In genomic region chr11:112811152-112811871, GRCm38 (mm10) we compare ENCODE assay signal across 9 mouse cellular contexts. TPM values are rescaled to one million over a fixed set of nuclear protein-coding genes. Genes with fewer than 3 reads are reported as not detected.
DNase-seq lines count a peak whose midpoint lies in the region; ATAC-seq and TF ChIP-seq lines count a peak whose summit lies in the region.
"Had no signal": no experiment of that assay in that cellular context is flagged by ENCODE, and none has a peak within 500 bp of the region (broad histone marks: within the 10 kb centered on the region; RNA-seq: fewer than 3 reads in every experiment).

No protein-coding gene starts in this region.

- WGBS in heart, embryonic 12.5 days = 4% methylated on average over 19 of the region's 19 CpGs
- WGBS in heart, adult 2 months = 12% methylated on average over 19 of the region's 19 CpGs
- WGBS in hindbrain, embryonic 12.5 days = 1% methylated on average over 19 of the region's 19 CpGs
- 1% methylated on average over 19 of the region's 19 CpGs for whole genome bisulfite sequencing in midbrain, embryonic 16.5 days

- intact Hi-C loops in heart, adult 2 months (cut with DNase I) = no loop called here

- no peaks in the 10 kb centered on the region for H3K79me2 ChIP-seq in heart, adult 2 months (replicated peaks; ENCODE audit: control insufficient read depth, insufficient read depth, low read length)

- H3K9ac ChIP-seq in heart, embryonic 12.5 days = no peak overlapping the region
- H3K9ac ChIP-seq in heart, adult 2 months (ENCODE audit: low read depth, low read length) = no peak overlapping the region
- H3K9ac ChIP-seq in hindbrain, embryonic 12.5 days = peak overlapping the region; percentile 48; the same call in 1 of the 2 replicates
- H3K9ac ChIP-seq in midbrain, embryonic 16.5 days (ENCODE audit: low read depth, low read length) = no peak overlapping the region; the same call in 1 of the 2 replicates

- TF ChIP-seq CTCF in heart, adult 2 months (IDR thresholded peaks at IDR 0.05) = no peak

- H3K27ac ChIP-seq in heart, embryonic 12.5 days (ENCODE audit: poor library complexity, severe bottlenecking) = no peak overlapping the region
- H3K27ac ChIP-seq in heart, adult 2 months = no peak overlapping the region
- peak overlapping the region; percentile 82 for H3K27ac ChIP-seq in hindbrain, embryonic 12.5 days
- peak overlapping the region; percentile 71 for H3K27ac ChIP-seq in midbrain, embryonic 16.5 days (ENCODE audit: low read length)

- peaks cover 35% of the 10 kb centered on the region for H3K27me3 ChIP-seq in heart, embryonic 12.5 days (replicated peaks)
- peaks cover 2% of the 10 kb centered on the region; the same call in 1 of the 2 replicates for H3K27me3 ChIP-seq in heart, adult 2 months (ENCODE audit: control insufficient read depth, insufficient read depth, low read length)
- no peaks in the 10 kb centered on the region for H3K27me3 ChIP-seq in hindbrain, embryonic 12.5 days
- H3K27me3 ChIP-seq in midbrain, embryonic 16.5 days (ENCODE audit: control insufficient read depth, insufficient read depth, low read depth, low read length) = no peaks in the 10 kb centered on the region
- H3K27me3 ChIP-seq: CH12.LX had no signal

- DNase-seq in heart, adult 2 months = no peak
- DNase-seq in cerebellum, postnatal 25 days = peak; percentile 23 to 59
- peak; percentile 59 to 67 for DNase-seq in layer of hippocampus, postnatal 36 days
- no peak for DNase-seq in yolk sac, embryonic 10.5 days (ENCODE audit: low spot score)
- DNase-seq in thymus, adult 18-20 months = no peak

- H3K4me3 ChIP-seq in heart, embryonic 12.5 days = peak overlapping the region; percentile 36
- no peak overlapping the region for H3K4me3 ChIP-seq in heart, adult 2 months
- peak overlapping the region; percentile 23 for H3K4me3 ChIP-seq in hindbrain, embryonic 12.5 days
- peak overlapping the region; percentile 24 for H3K4me3 ChIP-seq in midbrain, embryonic 16.5 days (ENCODE audit: low read depth, low read length)

- ATAC-seq in heart, embryonic 12.5 days (ENCODE audit: insufficient number of reproducible peaks, low FRiP score) = no peak
- peak; percentile 95 for ATAC-seq in hindbrain, embryonic 12.5 days (ENCODE audit: low FRiP score)
- ATAC-seq in midbrain, embryonic 16.5 days = peak; percentile 90

- H3K9me3 ChIP-seq in heart, embryonic 12.5 days (replicated peaks) = no peaks in the 10 kb centered on the region
- no peaks in the 10 kb centered on the region for H3K9me3 ChIP-seq in hindbrain, embryonic 12.5 days (replicated peaks)
- no peaks in the 10 kb centered on the region for H3K9me3 ChIP-seq in midbrain, embryonic 16.5 days (replicated peaks; ENCODE audit: control insufficient read depth, low read length, poor library complexity, severe bottlenecking)

- TF ChIP-seq EP300 in heart, adult 2 months (IDR thresholded peaks at IDR 0.05; ENCODE audit: insufficient read depth, low read depth, low read length) = no peak

- no peaks in the 10 kb centered on the region for H3K36me3 ChIP-seq in heart, embryonic 12.5 days
- no peaks in the 10 kb centered on the region for H3K36me3 ChIP-seq in heart, adult 2 months (ENCODE audit: control insufficient read depth, insufficient read depth, low read length)
- H3K36me3 ChIP-seq in hindbrain, embryonic 12.5 days = no peaks in the 10 kb centered on the region
- no peaks in the 10 kb centered on the region for H3K36me3 ChIP-seq in midbrain, embryonic 16.5 days (ENCODE audit: control insufficient read depth, insufficient read depth, low read length)

- TF ChIP-seq POLR2A in heart, adult 2 months (IDR thresholded peaks at IDR 0.05; ENCODE audit: insufficient read depth, low read depth, low read length) = no peak

- H3K4me2 ChIP-seq in heart, embryonic 12.5 days = peak overlapping the region; percentile 67
- peak overlapping the region; percentile 58 for H3K4me2 ChIP-seq in hindbrain, embryonic 12.5 days (replicated peaks)
- H3K4me2 ChIP-seq in midbrain, embryonic 16.5 days (ENCODE audit: low read length) = peak overlapping the region; percentile 54

- H3K4me1 ChIP-seq in heart, embryonic 12.5 days (replicated peaks) = peaks cover 3% of the 10 kb centered on the region; the same call in 1 of the 2 replicates
- H3K4me1 ChIP-seq in heart, adult 2 months (ENCODE audit: control insufficient read depth, insufficient read depth, low read length) = no peaks in the 10 kb centered on the region
- H3K4me1 ChIP-seq in hindbrain, embryonic 12.5 days = peaks cover 43% of the 10 kb centered on the region
- peaks cover 23% of the 10 kb centered on the region for H3K4me1 ChIP-seq in midbrain, embryonic 16.5 days (ENCODE audit: control insufficient read depth, insufficient read depth, low read length)

RNA-seq across cellular contexts. Expression of gene Sox9, which starts 29.3 kb away (rescaled TPM):
- 57.9 and 58.6 TPM in 2 replicates for polyA plus RNA-seq in heart, embryonic 12.5 days (2016; fragmentation: Nextera tagmentation; extraction: Ambion mirVana)
- total RNA-seq in heart, adult 2 months (2021) = 1 to 10 TPM; 1.3 to 1.5 TPM
- 1.9 and 2.7 TPM in 2 replicates for polyA plus RNA-seq in heart, adult 2 months (2012; rRNA removed)
- polyA plus RNA-seq in hindbrain, embryonic 12.5 days (2016; fragmentation: Nextera tagmentation; extraction: Ambion mirVana) = 196 and 197 TPM in 2 replicates
- 10 to 100 TPM; 25.8 to 27.2 TPM for total RNA-seq in layer of hippocampus, postnatal 36 days (2021)
- 42.4 and 45.9 TPM in 2 replicates for polyA plus RNA-seq in midbrain, embryonic 16.5 days (2015; fragmentation: Nextera tagmentation; extraction: Ambion mirVana)
- total RNA-seq: CH12.LX had no signal

Comparison
In these comparisons a context has a peak if more than half of its experiments do, and no peak if none do; other contexts are left out.
1. RNA of gene Sox9, which starts 29.3 kb away (polyA plus RNA-seq): 196 to 197 TPM in hindbrain, embryonic 12.5 days, 57.9 to 58.6 TPM in heart, embryonic 12.5 days and 42.4 to 45.9 TPM in midbrain, embryonic 16.5 days; 1.9 to 2.7 TPM in heart, adult 2 months; every median in the first group is over 10 times any median in the second.
2. H3K27ac ChIP-seq: peak in hindbrain, embryonic 12.5 days (single experiment) and midbrain, embryonic 16.5 days (single experiment); none in heart, embryonic 12.5 days (single experiment) and heart, adult 2 months (single experiment).
3. DNase-seq: peak in cerebellum, postnatal 25 days (2 of 2) and layer of hippocampus, postnatal 36 days (2 of 2); none in heart, adult 2 months (0 of 2), yolk sac, embryonic 10.5 days (single experiment) and thymus, adult 18-20 months (0 of 2).
4. Peak in every context shown above with its lines, with median percentiles within 50 percentile points of each other: H3K4me2 ChIP-seq.